Mouse (Mus musculus) kidney, postnatal 25 days (tissue): Measurements from ENCODE around the gene Corin.

Experiments used
- DNase-seq, 2 experiments: peaks; one replicate each; pipeline ENCODE4 v3.0.0; 2021; ENCODE audit warnings: mixed read lengths in 2 of 2

Gene Corin

DNA sequence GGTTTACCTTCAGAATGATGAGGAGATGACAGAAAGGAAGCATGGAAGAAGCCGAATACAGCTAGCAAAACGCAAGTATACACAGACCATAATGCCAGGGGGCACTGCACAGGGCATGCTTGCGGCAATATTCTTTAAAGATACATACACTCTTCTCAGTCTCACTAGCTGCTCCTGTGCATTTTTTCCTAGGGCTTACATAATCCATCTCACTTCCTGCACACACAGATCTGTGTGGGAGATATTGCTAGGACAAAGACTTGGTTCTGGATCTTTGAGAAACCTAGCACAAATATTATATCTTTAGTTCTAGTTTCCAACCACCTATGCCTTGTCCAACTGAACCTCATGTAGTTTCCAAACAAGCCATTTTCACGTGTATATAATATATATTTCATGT lies 189.0 kb downstream of the Corin start:
- DNase-seq, result no peak

DNA sequence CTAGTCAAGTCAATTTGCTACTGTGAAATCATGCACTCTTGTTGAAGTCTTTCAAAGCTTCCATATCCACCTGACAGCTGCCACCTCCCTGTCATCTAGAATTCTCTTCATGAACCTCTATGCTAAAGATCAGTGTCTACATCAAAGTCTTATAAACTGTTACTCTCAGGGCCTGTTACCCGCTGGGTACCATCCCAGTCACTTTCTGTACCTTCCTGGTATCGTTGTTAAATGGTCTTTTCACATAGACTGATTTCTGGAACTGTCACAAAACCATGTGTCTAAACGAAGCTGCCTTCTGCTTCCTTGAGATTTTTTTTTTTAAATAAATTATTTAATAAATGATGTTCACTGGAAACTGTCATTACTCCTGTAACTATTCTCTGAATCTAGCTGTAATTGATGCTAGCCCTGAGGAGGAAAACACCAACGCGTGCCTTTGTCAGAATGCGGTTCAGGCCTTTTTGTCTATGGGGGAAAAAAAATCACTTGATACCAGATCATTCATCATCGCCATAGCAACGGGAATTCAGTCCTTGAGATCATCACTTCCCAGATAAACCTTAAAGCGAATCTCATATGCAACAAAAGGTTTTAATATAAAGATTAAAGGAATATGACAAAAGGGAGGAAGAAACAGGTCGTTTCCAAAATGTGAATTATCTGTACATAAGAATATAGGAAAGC lies 205.7 kb downstream of the Corin start:
- DNase-seq, result no peak

DNA sequence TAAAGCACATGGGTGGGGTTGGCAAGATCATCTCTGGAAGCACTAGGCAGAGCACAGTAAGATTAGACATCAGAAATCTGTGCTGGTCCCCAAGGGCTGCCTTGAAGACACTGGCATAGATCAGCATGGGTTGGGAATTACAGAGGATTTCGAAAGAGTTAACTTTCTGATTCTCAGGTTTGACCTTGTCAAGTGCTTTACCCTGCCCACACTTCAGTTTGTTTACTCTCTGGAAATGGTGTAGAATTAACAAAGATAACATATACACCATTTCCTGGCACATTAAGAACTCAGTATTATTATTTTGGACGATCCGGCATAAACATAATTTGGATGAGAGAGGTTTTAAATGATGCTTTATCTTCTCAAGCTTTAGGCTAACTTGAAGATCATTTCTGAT lies 219.2 kb downstream of the Corin start:
- no peak for DNase-seq

DNA sequence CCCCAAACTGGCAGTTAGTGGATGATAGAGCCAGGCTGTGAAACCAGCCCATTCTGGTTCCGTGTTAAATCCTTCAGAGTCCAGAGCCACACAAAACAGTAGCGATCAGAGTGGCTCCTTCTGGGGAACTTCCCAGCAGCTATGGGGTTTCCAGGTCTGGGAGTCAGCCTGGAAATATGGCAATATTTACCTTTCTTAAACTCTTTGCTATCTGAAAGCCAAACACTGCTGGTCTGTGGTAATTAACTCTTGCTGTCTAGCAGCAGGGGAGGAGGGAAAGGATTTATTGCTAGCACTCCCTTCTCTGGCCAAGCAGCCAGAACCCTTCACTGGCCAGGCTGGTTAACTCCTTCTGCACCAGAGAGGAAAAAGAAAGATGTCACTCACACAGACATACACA lies 221.4 kb downstream of the Corin start:
- no peak for DNase-seq

DNA sequence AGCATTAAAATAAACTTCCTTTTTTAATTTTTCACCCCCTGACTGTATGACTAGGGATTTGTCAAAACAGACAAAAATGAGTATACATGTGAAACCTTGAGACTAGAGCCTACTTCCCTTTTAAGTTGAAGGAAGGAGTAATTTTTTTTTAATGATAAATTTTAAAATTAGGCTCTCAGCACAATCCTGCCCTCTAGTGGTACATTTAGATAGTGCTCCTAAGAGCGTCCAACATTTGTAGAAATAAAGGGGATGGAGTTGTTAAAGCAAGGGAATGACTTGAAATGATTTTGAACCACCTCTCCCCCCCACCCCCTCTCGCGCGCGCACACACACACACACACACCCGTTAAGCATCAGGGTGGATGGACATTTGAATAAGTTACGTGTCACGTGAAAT lies 234.6 kb downstream of the Corin start:
- peak in 1 of 2 experiments; percentile 30 for DNase-seq

DNA sequence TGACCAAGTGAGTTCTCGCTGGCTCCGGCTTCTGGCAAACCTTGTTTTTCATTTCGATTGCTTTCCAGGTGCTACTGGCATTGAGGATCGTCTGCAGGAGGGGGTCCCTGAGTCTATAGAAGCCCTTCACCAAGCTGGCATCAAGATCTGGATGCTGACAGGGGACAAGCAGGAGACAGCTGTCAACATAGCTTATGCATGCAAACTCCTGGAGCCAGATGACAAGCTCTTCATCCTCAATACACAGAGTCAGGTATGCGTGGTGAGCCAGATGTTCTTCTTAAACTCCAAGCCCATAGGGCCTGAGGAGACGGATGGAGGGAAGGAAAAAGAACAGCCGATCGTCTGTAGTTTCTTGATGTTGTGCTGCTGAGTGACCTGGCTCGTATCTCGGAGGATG lies 235.1 kb downstream of the Corin start:
- DNase-seq, result no peak

DNA sequence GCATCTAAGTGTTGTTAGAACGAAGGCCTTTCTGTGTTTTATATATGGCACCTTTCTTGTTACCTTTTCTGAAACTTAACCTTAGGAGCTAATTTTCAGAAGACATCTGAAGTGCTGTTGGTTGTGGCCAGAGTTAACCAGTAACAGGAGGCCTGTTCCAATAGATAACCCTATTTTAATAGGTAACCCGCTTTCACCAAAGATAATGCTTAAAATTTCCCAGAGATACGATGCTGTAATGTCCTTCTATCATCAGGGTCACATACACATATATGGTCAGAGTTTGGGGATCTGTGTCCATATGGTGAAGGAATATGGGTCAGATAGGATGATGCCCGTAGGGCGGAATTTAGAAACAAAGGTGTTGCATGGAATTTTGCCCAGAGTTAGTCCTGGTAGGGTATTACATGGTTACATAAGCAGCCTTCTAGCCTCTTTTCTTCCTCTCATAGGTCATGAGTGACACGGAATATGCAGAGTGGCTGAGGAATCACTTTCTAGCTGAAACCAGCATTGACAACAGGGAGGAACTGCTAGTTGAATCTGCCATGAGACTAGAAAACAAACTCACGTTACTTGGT lies 237.2 kb downstream of the Corin start:
- peak in 1 of 2 experiments; percentile 40 for DNase-seq

DNA sequence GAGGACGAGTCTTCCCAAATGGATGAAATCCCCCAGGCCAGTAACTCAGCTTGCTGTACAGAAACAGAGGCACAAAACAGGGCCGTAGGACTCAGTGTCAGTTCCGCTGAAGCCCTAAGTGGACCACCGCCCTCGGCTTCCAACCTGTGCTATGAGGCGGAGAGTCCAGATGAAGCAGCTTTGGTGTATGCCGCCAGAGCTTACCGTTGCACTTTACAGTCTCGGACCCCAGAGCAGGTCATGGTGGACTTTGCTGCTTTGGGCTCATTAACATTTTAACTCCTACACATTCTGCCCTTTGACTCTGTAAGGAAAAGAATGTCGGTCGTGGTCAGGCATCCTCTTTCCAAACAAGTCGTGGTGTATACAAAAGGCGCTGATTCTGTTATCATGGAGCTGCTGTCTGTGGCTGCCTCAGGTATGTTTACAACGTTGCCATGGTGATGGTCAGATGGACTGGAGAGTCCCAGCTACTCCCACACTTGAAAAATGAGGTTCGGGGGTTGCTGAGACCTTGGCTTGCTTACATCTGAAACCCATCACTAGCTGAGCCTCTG lies 240.0 kb downstream of the Corin start:
- no peak for DNase-seq

DNA sequence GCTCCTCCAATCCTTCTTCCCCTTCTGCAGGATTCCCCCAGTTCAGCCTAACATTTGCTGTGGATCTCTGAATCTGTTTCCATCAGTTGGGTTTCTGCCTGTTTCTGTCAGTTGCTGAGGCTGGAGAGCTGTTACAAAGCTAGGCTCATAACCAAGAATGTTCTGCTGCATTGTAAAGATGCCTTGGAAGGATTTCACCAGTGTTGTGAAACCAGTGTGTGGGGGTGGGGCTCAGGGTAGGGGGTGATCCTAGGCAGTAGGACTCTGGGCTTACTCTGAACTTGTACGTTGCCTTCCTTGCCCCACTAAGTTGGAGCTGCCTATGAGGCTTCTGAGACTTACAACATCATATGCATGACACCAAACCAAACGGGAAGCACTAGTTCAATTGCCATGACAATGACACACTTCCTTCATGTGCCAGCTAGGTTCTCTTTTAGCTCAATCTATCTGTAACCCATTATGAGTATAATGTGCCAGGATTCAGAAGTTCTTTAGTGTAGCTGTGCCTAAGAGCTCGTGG lies 242.4 kb downstream of the Corin start:
- no peak for DNase-seq

DNA sequence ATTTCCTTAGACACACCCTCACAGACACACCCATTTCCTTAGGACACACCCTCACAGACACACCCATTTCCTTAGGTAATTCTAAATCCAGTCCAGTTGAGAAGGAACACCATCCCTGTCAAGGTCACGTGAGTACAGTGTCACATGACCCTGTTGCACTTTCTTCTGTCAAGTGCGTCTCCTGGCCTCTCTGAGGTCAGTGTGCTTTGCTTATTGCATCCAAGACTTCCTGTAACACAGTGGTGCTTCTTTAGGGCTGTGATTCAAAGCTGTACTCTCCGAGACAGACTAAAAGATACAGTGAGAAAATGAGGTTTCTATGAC lies 245.0 kb downstream of the Corin start:
- no peak for DNase-seq

DNA sequence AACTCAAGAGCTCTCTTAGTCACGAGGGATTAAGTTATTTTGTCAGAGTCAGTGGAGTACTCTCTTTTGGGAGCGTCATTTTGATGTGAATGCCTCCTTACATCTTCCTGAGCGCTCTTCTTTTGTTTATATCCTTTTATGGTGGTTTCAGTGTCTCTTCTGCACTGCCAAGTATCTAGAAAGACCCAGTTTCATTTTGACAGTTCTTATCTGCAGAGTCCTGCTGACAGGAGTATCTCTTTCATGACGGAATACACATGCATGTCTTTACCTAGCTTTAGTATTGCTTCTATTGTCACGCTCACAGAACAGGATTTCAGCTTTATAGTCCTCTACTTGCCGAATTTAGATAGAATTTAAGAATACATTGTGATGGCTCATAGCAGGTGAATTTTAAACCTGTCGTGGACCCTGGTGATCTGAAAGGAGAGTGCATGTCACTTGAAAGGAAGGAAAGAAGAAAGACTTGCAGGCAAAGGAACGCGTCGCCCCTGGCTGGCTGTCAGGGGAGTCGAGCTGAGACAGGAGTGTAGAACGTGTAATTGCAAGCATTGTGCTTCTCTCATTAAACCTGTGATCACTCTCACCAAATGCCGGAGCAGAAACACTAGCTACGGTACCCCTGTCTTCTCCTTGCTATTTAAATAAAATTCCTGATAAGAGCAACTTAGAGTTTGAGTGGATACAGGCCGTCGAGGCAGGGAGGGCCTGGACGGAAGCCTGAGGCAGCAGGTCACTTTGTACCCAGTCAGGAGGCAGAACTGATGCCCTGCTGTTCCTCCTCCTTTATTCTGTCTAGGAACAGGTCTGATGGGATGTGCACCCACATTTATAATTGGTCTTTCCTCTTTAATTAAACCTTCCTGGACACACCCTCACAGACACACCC lies 245.6 kb downstream of the Corin start:
- DNase-seq, result no peak

DNA sequence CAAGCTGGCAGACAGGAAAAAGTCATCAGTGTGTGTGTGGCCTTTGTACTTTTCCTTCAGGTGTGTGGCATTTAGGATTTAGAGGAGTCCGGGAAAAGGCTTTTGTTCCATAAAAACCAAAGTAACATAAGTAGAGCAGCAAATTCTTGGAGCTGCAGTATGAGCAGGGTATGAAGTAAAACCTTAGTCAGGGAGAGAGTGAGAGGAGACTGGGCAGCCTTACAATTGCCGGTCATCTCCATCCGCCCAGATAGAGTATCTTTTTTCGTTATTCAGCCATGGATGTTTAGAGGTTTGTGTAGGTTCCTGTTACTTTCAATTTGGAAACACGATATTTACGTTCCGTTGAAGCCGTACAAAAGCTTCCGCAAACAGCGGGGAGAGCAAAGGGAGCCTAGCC lies 247.2 kb downstream of the Corin start:
- no peak for DNase-seq

DNA sequence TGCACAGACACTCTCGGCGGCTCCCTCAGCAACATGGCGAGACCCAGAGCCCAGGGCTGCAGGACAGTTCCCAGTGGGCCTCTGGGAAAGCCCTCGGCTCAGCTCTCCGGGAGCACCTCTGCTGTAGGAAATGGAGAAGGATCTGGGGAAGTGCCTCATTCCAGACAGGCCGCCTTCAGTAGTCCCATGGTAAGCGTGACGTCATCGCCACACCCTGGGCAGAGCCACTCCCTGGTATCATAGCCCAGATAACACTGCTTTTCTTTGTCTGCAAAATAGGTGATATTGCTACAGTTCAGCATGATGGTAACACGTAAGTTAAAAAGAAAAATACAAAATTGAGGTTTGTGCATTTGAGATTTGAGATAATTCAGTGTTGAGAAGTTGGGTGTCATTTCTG lies 249.3 kb downstream of the Corin start:
- DNase-seq, result no peak

DNA sequence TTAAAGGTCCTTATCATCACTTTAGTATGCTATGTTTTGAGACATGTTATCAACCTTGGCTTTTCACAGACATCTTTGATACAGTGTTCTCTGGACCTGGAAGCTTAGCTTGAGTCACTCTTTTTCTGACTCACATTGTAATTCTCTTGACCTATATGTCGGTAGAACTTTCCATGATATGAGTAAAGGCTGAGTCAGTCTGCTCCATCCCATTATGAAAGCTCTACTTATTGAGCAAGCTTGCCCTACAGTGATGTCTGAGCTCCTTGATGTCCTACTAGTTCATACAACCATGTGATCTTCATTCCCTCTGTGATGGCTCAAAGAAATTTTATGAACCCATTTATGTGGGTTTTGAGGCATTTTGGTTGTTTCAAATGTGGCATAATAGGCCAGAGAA lies 254.1 kb downstream of the Corin start:
- DNase-seq, result no peak
